Mouse (Mus musculus) intestine, postnatal 0 days (tissue): Measurements from ENCODE around the gene Vps50. TPM values are rescaled to one million over a fixed set of nuclear protein-coding genes. Genes with fewer than 3 reads are reported as not detected.
A peak's percentile ranks its signal among the peaks of the same experiment; 100 is the strongest.
"Not testable (repeated sequence)": the region's sequence is repeated elsewhere in the genome, so short reads cannot be mapped to it uniquely, and the experiment has no call there.

Experiments
- ATAC-seq: fragments of 200-750 bp; cut with Nextera tagmentation; 2 replicates; pipeline ENCODE4 v1.8.0; 2017; ENCODE audit warnings: mild to moderate bottlenecking, moderate TSS enrichment, moderate library complexity
- H3K27ac ChIP-seq: fragments of 300-500 bp; sonication (generic); 2 replicates; pipeline ENCODE4 v1.5.1; 2014; ENCODE audit warnings: mild to moderate bottlenecking, low read depth, low read length, moderate library complexity
- H3K27me3 ChIP-seq: fragments of 300-500 bp; sonication (generic); replicated peaks from 2 replicates; pipeline ENCODE4 v1.6.1; 2014; ENCODE audit warnings: low read length, mixed read lengths; ENCODE audit not compliant: control insufficient read depth, insufficient read depth
- H3K36me3 ChIP-seq: fragments of 300-500 bp; sonication (generic); 2 replicates; pipeline ENCODE4 v1.6.1; 2014; ENCODE audit warnings: mild to moderate bottlenecking, moderate library complexity; ENCODE audit not compliant: control insufficient read depth, insufficient read depth
- H3K4me1 ChIP-seq: fragments of 300-500 bp; sonication (generic); replicated peaks from 2 replicates; pipeline ENCODE4 v1.6.1; 2014; ENCODE audit warnings: antibody characterized with exemption, low read length, mixed read lengths; ENCODE audit not compliant: control insufficient read depth, insufficient read depth
- H3K4me2 ChIP-seq: fragments of 300-500 bp; sonication (generic); replicated peaks from 2 replicates; pipeline ENCODE4 v1.6.1; 2014; ENCODE audit warnings: low read depth, mild to moderate bottlenecking, moderate library complexity
- H3K4me3 ChIP-seq: fragments of 300-500 bp; sonication (generic); 2 replicates; pipeline ENCODE4 v1.5.1; 2014; ENCODE audit warnings: low read depth, low read length
- H3K9ac ChIP-seq: fragments of 300-500 bp; sonication (generic); 2 replicates; pipeline ENCODE4 v1.6.1; 2014; ENCODE audit warnings: mild to moderate bottlenecking, low read depth, low read length
- H3K9me3 ChIP-seq: fragments of 300-500 bp; sonication (generic); 2 replicates; pipeline ENCODE4 v1.6.1; 2016; ENCODE audit warnings: mixed run types; ENCODE audit not compliant: control insufficient read depth
- CTCF ChIP-seq: sonication (generic); IDR thresholded peaks from 2 replicates; pipeline ENCODE4 v1.5.1; 2016; ENCODE audit warnings: low read depth, mild to moderate bottlenecking, control low read depth, antibody characterized with exemption, moderate library complexity
- WGBS: fragments of 180-500 bp; shearing (Covaris S2); extraction: QIAGEN DNeasy Blood & Tissue Kit; methylation state at CpG from one replicate; pipeline ENCODE4 v1.1.7; 2014; 5-methylcytosine and 5-hydroxymethylcytosine counted together
- polyA plus RNA-seq: library from polyadenylated mRNA; unstranded; fragments of >200 nt; fragmentation: Nextera tagmentation; extraction: Ambion mirVana; gene quantifications from 2 replicates; pipeline ENCODE4 v1.2.1, GENCODE M21; 2015

Gene Vps50
- polyA plus RNA-seq, 1 experiment from 2014 or later: 19.9 TPM

GRCm38 (mm10) chr6:3590289-3590904 lies 92.2 kb downstream of the Vps50 start:
- TF ChIP-seq CTCF: no peak
- no peaks in the 10 kb centered on the region for H3K27me3 ChIP-seq
- H3K9ac ChIP-seq: no peak overlapping the region
- no peak overlapping the region for H3K27ac ChIP-seq
- H3K4me2 ChIP-seq: no peak overlapping the region
- H3K4me3 ChIP-seq: no peak overlapping the region
- no peak for ATAC-seq
- H3K9me3 ChIP-seq: no peaks in the 10 kb centered on the region
- H3K4me1 ChIP-seq: no peaks in the 10 kb centered on the region
- H3K36me3 ChIP-seq: peaks cover 3% of the 10 kb centered on the region; the same call in 1 of the 2 replicates
- 75% methylated on average over 3 of the region's 3 CpGs for WGBS

GRCm38 (mm10) chr6:3594246-3594645 lies 96.1 kb downstream of the Vps50 start:
- H3K9ac ChIP-seq: no peak overlapping the region
- no peak for TF ChIP-seq CTCF
- no peaks in the 10 kb centered on the region for H3K4me1 ChIP-seq
- no peak for ATAC-seq
- WGBS: 81% methylated on average over 1 of the region's 1 CpGs
- H3K9me3 ChIP-seq: no peaks in the 10 kb centered on the region
- no peak overlapping the region for H3K27ac ChIP-seq
- H3K27me3 ChIP-seq: no peaks in the 10 kb centered on the region
- H3K36me3 ChIP-seq: peaks cover 5% of the 10 kb centered on the region; the same call in 1 of the 2 replicates
- H3K4me3 ChIP-seq: no peak overlapping the region
- no peak overlapping the region for H3K4me2 ChIP-seq

- no peak overlapping the region for H3K4me2 ChIP-seq
- no peak overlapping the region for H3K4me3 ChIP-seq
- H3K9ac ChIP-seq: no peak overlapping the region
- H3K9me3 ChIP-seq: no peaks in the 10 kb centered on the region
- no peak for TF ChIP-seq CTCF
- H3K4me1 ChIP-seq: no peaks in the 10 kb centered on the region
- no peak overlapping the region for H3K27ac ChIP-seq
- H3K36me3 ChIP-seq: no peaks in the 10 kb centered on the region
- 89% methylated on average over 2 of the region's 2 CpGs for WGBS
- no peak for ATAC-seq
- no peaks in the 10 kb centered on the region for H3K27me3 ChIP-seq
These were observed 114.6 kb downstream of the Vps50 start for GRCm38 (mm10) chr6:3612827-3613226.

GRCm38 (mm10) chr6:3620428-3621387 lies 122.5 kb downstream of the Vps50 start:
- H3K9me3 ChIP-seq, H3K4me3 ChIP-seq, H3K36me3 ChIP-seq, H3K27me3 ChIP-seq, H3K4me1 ChIP-seq, H3K9ac ChIP-seq, H3K27ac ChIP-seq: not testable (repeated sequence)
- ATAC-seq: peak; percentile 69; the same call in 1 of the 2 replicates
- TF ChIP-seq CTCF: peak; percentile 61
- WGBS: 57% methylated on average over 11 of the region's 13 CpGs
- peak overlapping the region; percentile 21; the same call in 1 of the 2 replicates for H3K4me2 ChIP-seq

Other genes starting within 250 kb of the Vps50 start
- gene Samd9l, start 98.8 kb upstream of the Vps50 start, polyA plus RNA-seq: 26.1 and 28.2 TPM in 2 replicates
- gene Hepacam2, start 84 bp upstream of the Vps50 start, polyA plus RNA-seq: 16.4 and 19.5 TPM in 2 replicates